In genomic region chr7:78912974-78913474, GRCm38 (mm10) we compare ENCODE assay signal across 8 mouse cellular contexts. TPM values are rescaled to one million over a fixed set of nuclear protein-coding genes. Genes with fewer than 3 reads are reported as not detected.
A peak's percentile ranks its signal among the peaks of the same experiment; 100 is the strongest.
DNase-seq lines count a peak whose midpoint lies in the region; ATAC-seq lines count a peak whose summit lies in the region.

TSS of gene Isg20 (plus strand) at chr7:78913424.

- no peak within 1 kb of the TSS for H3K27ac ChIP-seq in limb, embryonic 10.5 days
- no peak within 1 kb of the TSS for H3K27ac ChIP-seq in neural tube, embryonic 15.5 days (replicated peaks)

- H3K4me2 ChIP-seq in neural tube, embryonic 15.5 days: peak within 1 kb of the TSS; percentile 48

- H3K4me1 ChIP-seq in limb, embryonic 10.5 days: peaks cover 14% of the 10 kb centered on the region
- peaks cover 17% of the 10 kb centered on the region; the same call in 1 of the 2 replicates for H3K4me1 ChIP-seq in neural tube, embryonic 15.5 days

- H3K4me3 ChIP-seq in limb, embryonic 10.5 days: peak within 1 kb of the TSS; percentile 20
- H3K4me3 ChIP-seq in neural tube, embryonic 15.5 days (replicated peaks): no peak within 1 kb of the TSS; the same call in 1 of the 2 replicates

- no peaks in the 10 kb centered on the region for H3K9me3 ChIP-seq in limb, embryonic 10.5 days (replicated peaks)
- no peaks in the 10 kb centered on the region for H3K9me3 ChIP-seq in neural tube, embryonic 15.5 days (replicated peaks)

- ATAC-seq in erythroid progenitor cell, adult 5-6 weeks (replicated peaks; ENCODE audit: low FRiP score, poor library complexity, severe bottlenecking): no peak
- ATAC-seq in neural tube, embryonic 15.5 days (ENCODE audit: low FRiP score): no peak

- DNase-seq in spleen, postnatal 10 days (ENCODE audit: low spot score in 2 of 2): peak; percentile 57 to 64
- DNase-seq in spleen, adult 18-20 months: no peak
- no peak for DNase-seq in limb, embryonic 10.5 days (ENCODE audit: low spot score)
- no peak for DNase-seq in frontal cortex, postnatal 36 days (ENCODE audit: low spot score in 2 of 2)
- no peak for DNase-seq in spleen, postnatal 4 days (ENCODE audit: low spot score in 2 of 2)
- no peak for DNase-seq in lung, postnatal 36 days

- 75% methylated on average over 5 of the region's 5 CpGs for WGBS in limb, embryonic 10.5 days
- WGBS in neural tube, embryonic 15.5 days: 53% methylated on average over 5 of the region's 5 CpGs

- H3K36me3 ChIP-seq in limb, embryonic 10.5 days: peaks cover 20% of the 10 kb centered on the region
- H3K36me3 ChIP-seq in neural tube, embryonic 15.5 days: peaks cover 3% of the 10 kb centered on the region; the same call in 1 of the 2 replicates

- no peak within 1 kb of the TSS for H3K9ac ChIP-seq in neural tube, embryonic 15.5 days (replicated peaks)

- no peaks in the 10 kb centered on the region for H3K27me3 ChIP-seq in limb, embryonic 10.5 days (ENCODE audit: low read depth, poor library complexity, severe bottlenecking)
- no peaks in the 10 kb centered on the region for H3K27me3 ChIP-seq in neural tube, embryonic 15.5 days (replicated peaks)

RNA-seq across cellular contexts. Expression of gene Isg20, which starts in this region (rescaled TPM):
- total RNA-seq in erythroid progenitor cell, adult 5-6 weeks (2015; ENCODE audit: low replicate concordance): 649 and 766 TPM in 2 replicates
- 322 and 333 TPM in 2 replicates for total RNA-seq in erythroid progenitor cell, adult 5-6 weeks (2017; ENCODE audit: low replicate concordance)
- 0.61 and 0.82 TPM in 2 replicates for polyA plus RNA-seq in limb, embryonic 10.5 days (2016; fragmentation: Nextera tagmentation; extraction: Ambion mirVana)
- 1.3 and 10.5 TPM in 2 replicates for polyA plus RNA-seq in neural tube, embryonic 15.5 days (2015; fragmentation: Nextera tagmentation; extraction: Ambion mirVana)

Comparison
In these comparisons a context has a peak if more than half of its experiments do, and no peak if none do; other contexts are left out.
1. DNase-seq: peak in spleen, postnatal 10 days (2 of 2); none in spleen, adult 18-20 months (0 of 2), limb, embryonic 10.5 days (single experiment), frontal cortex, postnatal 36 days (0 of 2), spleen, postnatal 4 days (0 of 2) and lung, postnatal 36 days (single experiment).